Mouse (Mus musculus): Measurements from ENCODE around the gene Car10.

The Car10 gene

GRCm38 (mm10) chr11:93497896-93498295, 400.1 kb downstream of the Car10 start:
- DNase-seq (ENCODE audit: low spot score in 2 of 2), result no peak

- no peak for DNase-seq (ENCODE audit: low spot score in 2 of 2)
These were observed 402.6 kb downstream of the Car10 start for GRCm38 (mm10) chr11:93500442-93500841.

- DNase-seq (ENCODE audit: low spot score in 2 of 2), result no peak
These were observed 403.8 kb downstream of the Car10 start for GRCm38 (mm10) chr11:93501671-93502070.

GRCm38 (mm10) chr11:93502864-93503263, 405.0 kb downstream of the Car10 start:
- no peak for DNase-seq (ENCODE audit: low spot score in 2 of 2)

- no peak for DNase-seq (ENCODE audit: low spot score in 2 of 2)
These were observed 405.6 kb downstream of the Car10 start for GRCm38 (mm10) chr11:93503469-93503868.

- DNase-seq (ENCODE audit: low spot score in 2 of 2), result no peak
These were observed 411.9 kb downstream of the Car10 start for GRCm38 (mm10) chr11:93509527-93510235.

GRCm38 (mm10) chr11:93512843-93513242, 415.0 kb downstream of the Car10 start:
- DNase-seq (ENCODE audit: low spot score in 2 of 2), result no peak

GRCm38 (mm10) chr11:93514396-93514795, 416.6 kb downstream of the Car10 start:
- DNase-seq (ENCODE audit: low spot score in 2 of 2), result no peak

- DNase-seq (ENCODE audit: low spot score in 2 of 2), result no peak
These were observed 417.7 kb downstream of the Car10 start for GRCm38 (mm10) chr11:93515566-93515965.

- DNase-seq (ENCODE audit: low spot score in 2 of 2), result no peak
These were observed 418.4 kb downstream of the Car10 start for GRCm38 (mm10) chr11:93516216-93516615.

GRCm38 (mm10) chr11:93516946-93517345, 419.1 kb downstream of the Car10 start:
- DNase-seq (ENCODE audit: low spot score in 2 of 2), result no peak

GRCm38 (mm10) chr11:93522501-93522900, 424.7 kb downstream of the Car10 start:
- no peak for DNase-seq (ENCODE audit: low spot score in 2 of 2)

GRCm38 (mm10) chr11:93525921-93526320, 428.1 kb downstream of the Car10 start:
- DNase-seq (ENCODE audit: low spot score in 2 of 2), result no peak

- no peak for DNase-seq (ENCODE audit: low spot score in 2 of 2)
These were observed 433.3 kb downstream of the Car10 start for GRCm38 (mm10) chr11:93531029-93531680.

- DNase-seq (ENCODE audit: low spot score in 2 of 2), result no peak
These were observed 438.4 kb downstream of the Car10 start for GRCm38 (mm10) chr11:93536244-93536643.

GRCm38 (mm10) chr11:93548904-93549303, 451.1 kb downstream of the Car10 start:
- no peak for DNase-seq (ENCODE audit: low spot score in 2 of 2)

- DNase-seq (ENCODE audit: low spot score in 2 of 2), result peak in 1 of 2 experiments; percentile 44
These were observed 453.1 kb downstream of the Car10 start for GRCm38 (mm10) chr11:93550908-93551307.

- DNase-seq (ENCODE audit: low spot score in 2 of 2), result no peak
These were observed 461.3 kb downstream of the Car10 start for GRCm38 (mm10) chr11:93559118-93559517.

- DNase-seq (ENCODE audit: low spot score in 2 of 2), result no peak
These were observed 462.7 kb downstream of the Car10 start for GRCm38 (mm10) chr11:93560570-93560969.

GRCm38 (mm10) chr11:93562330-93562865, 464.6 kb downstream of the Car10 start:
- no peak for DNase-seq (ENCODE audit: low spot score in 2 of 2)

GRCm38 (mm10) chr11:93565756-93566155, 467.9 kb downstream of the Car10 start:
- DNase-seq (ENCODE audit: low spot score in 2 of 2), result peak; percentile 19 to 48

GRCm38 (mm10) chr11:93571917-93572641, 474.3 kb downstream of the Car10 start:
- no peak for DNase-seq (ENCODE audit: low spot score in 2 of 2)
